Mouse (Mus musculus): ENCODE measurements around the gene Dscam.

- no peak for TF ChIP-seq POLR2AphosphoS2 (IDR thresholded peaks at IDR 0.05; ENCODE audit: insufficient read length, low read depth)
- TF ChIP-seq CEBPB (IDR thresholded peaks at IDR 0.05; ENCODE audit: insufficient read depth, poor library complexity, severe bottlenecking): no peak; the same call in 1 of the 2 replicates
- no peak for TF ChIP-seq USF1 (IDR thresholded peaks at IDR 0.05; ENCODE audit: low read depth)
- no peak for TF ChIP-seq POLR2A (IDR thresholded peaks at IDR 0.05; ENCODE audit: insufficient read length, low read depth)
- TF ChIP-seq MYOG (IDR thresholded peaks at IDR 0.05; ENCODE audit: control insufficient read depth in 1 of 3, insufficient read depth in 1 of 3, insufficient read length in 2 of 3, low read depth in 2 of 3): no peak
- TF ChIP-seq E2F4 (IDR thresholded peaks at IDR 0.05; ENCODE audit: insufficient read depth): no peak
- no peak for TF ChIP-seq MYOD1 (IDR thresholded peaks at IDR 0.05; ENCODE audit: control insufficient read depth in 1 of 3, insufficient read length in 2 of 3, low read depth in 2 of 3)
Observed at GRCm38 (mm10) chr16:97060736-97061135, 109.8 kb downstream of the Dscam start.

Data from myocyte (in vitro differentiated cells).